Mouse (Mus musculus): ENCODE data around the gene Cdc42ep1. TPM values are rescaled to one million over a fixed set of nuclear protein-coding genes. Genes with fewer than 3 reads are reported as not detected.

Cdc42ep1 gene
- polyA plus RNA-seq, 1 experiment from 2014 or later, result 32.0 TPM

Small RNA genes within 50 kb of the gene (microRNA-seq; reads per million reads assigned to microRNA genes)
- gene Mir6955, result 0.63 reads per million

Other genes with a start within 250 kb of the Cdc42ep1 start
- 5.5 and 11.7 TPM in 2 replicates for gene Cyth4, start 245.6 kb upstream of the Cdc42ep1 start, polyA plus RNA-seq (2015; fragmentation: Nextera tagmentation; extraction: Ambion mirVana)
- gene Elfn2, start 123.9 kb upstream of the Cdc42ep1 start, polyA plus RNA-seq (2015; fragmentation: Nextera tagmentation; extraction: Ambion mirVana), result 0.10 and 0.19 TPM in 2 replicates
- 13.6 and 21.0 TPM in 2 replicates for gene Mfng, start 69.1 kb upstream of the Cdc42ep1 start, polyA plus RNA-seq (2015; fragmentation: Nextera tagmentation; extraction: Ambion mirVana)
- gene Card10, start 39.6 kb upstream of the Cdc42ep1 start, polyA plus RNA-seq (2015; fragmentation: Nextera tagmentation; extraction: Ambion mirVana), result 5.7 and 7.6 TPM in 2 replicates
- 0.43 and 0.45 TPM in 2 replicates for gene Lgals2, start 12.9 kb downstream of the Cdc42ep1 start, polyA plus RNA-seq (2015; fragmentation: Nextera tagmentation; extraction: Ambion mirVana)
- 39.7 and 48.4 TPM in 2 replicates for gene Gga1, start 34.6 kb downstream of the Cdc42ep1 start, polyA plus RNA-seq (2015; fragmentation: Nextera tagmentation; extraction: Ambion mirVana)
- 0.53 TPM in 1 of 2 replicates, not detected in the other for gene Gm49510, start 57.0 kb downstream of the Cdc42ep1 start, polyA plus RNA-seq (2015; fragmentation: Nextera tagmentation; extraction: Ambion mirVana)
- gene Sh3bp1, start 57.1 kb downstream of the Cdc42ep1 start, polyA plus RNA-seq (2015; fragmentation: Nextera tagmentation; extraction: Ambion mirVana), result 15.1 and 24.5 TPM in 2 replicates
- 16.2 and 20.4 TPM in 2 replicates for gene Pdxp, start 71.3 kb downstream of the Cdc42ep1 start, polyA plus RNA-seq (2015; fragmentation: Nextera tagmentation; extraction: Ambion mirVana)
- gene Lgals1, start 84.1 kb downstream of the Cdc42ep1 start, polyA plus RNA-seq (2015; fragmentation: Nextera tagmentation; extraction: Ambion mirVana), result 806 and 862 TPM in 2 replicates
- 29.9 and 30.3 TPM in 2 replicates for gene Nol12, start 92.3 kb downstream of the Cdc42ep1 start, polyA plus RNA-seq (2015; fragmentation: Nextera tagmentation; extraction: Ambion mirVana)
- 36.8 and 54.5 TPM in 2 replicates for gene Triobp, start 105.1 kb downstream of the Cdc42ep1 start, polyA plus RNA-seq (2015; fragmentation: Nextera tagmentation; extraction: Ambion mirVana)
- gene H1f0, start 185.8 kb downstream of the Cdc42ep1 start, polyA plus RNA-seq (2015; fragmentation: Nextera tagmentation; extraction: Ambion mirVana), result 289 and 300 TPM in 2 replicates
- gene Galr3, start 199.3 kb downstream of the Cdc42ep1 start, polyA plus RNA-seq (2015; fragmentation: Nextera tagmentation; extraction: Ambion mirVana), result not detected in 2 replicates
- 20.4 and 31.6 TPM in 2 replicates for gene Ankrd54, start 220.3 kb downstream of the Cdc42ep1 start, polyA plus RNA-seq (2015; fragmentation: Nextera tagmentation; extraction: Ambion mirVana)
- gene Eif3l, start 232.6 kb downstream of the Cdc42ep1 start, polyA plus RNA-seq (2015; fragmentation: Nextera tagmentation; extraction: Ambion mirVana), result 131 and 151 TPM in 2 replicates

All from heart, embryonic 15.5 days (tissue).